Mouse (Mus musculus): ENCODE results near the gene Setd6.

DNA sequence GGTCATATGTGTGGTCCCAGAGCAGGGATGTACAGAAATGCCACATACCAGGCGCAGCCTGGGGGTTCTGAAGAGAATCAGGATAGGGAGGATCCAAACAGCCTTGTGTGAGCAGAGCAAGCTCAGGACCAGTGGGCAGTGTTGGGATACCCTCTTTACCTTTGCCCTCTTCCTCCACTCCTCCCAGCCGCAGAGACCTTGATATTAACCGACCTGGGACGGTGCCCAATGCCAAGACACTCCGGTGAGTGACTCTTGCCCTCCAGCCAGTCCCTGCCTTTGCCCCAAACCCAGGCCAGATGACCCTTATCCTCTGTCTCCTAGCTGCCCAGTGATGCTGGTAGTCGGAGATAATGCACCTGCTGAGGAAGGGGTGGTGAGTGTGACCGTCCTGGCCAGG is 6.1 kb upstream of the Setd6 start:
- TF ChIP-seq CTCF (IDR thresholded peaks at IDR 0.05; ENCODE audit: control insufficient read depth, insufficient read depth, insufficient replicate concordance, low read depth, low read length), result no peak
- TF ChIP-seq POLR2A (IDR thresholded peaks at IDR 0.05; ENCODE audit: control insufficient read depth, low read depth, low read length), result no peak
